Mouse (Mus musculus): ENCODE data around the gene Atad3a. TPM values are rescaled to one million over a fixed set of nuclear protein-coding genes. Genes with fewer than 3 reads are reported as not detected.
A peak's percentile ranks its signal among the peaks of the same experiment; 100 is the strongest.

Atad3a gene
- total and polyA plus RNA-seq, 3 experiments, result 220 to 232 TPM; not detected in 1

DNA sequence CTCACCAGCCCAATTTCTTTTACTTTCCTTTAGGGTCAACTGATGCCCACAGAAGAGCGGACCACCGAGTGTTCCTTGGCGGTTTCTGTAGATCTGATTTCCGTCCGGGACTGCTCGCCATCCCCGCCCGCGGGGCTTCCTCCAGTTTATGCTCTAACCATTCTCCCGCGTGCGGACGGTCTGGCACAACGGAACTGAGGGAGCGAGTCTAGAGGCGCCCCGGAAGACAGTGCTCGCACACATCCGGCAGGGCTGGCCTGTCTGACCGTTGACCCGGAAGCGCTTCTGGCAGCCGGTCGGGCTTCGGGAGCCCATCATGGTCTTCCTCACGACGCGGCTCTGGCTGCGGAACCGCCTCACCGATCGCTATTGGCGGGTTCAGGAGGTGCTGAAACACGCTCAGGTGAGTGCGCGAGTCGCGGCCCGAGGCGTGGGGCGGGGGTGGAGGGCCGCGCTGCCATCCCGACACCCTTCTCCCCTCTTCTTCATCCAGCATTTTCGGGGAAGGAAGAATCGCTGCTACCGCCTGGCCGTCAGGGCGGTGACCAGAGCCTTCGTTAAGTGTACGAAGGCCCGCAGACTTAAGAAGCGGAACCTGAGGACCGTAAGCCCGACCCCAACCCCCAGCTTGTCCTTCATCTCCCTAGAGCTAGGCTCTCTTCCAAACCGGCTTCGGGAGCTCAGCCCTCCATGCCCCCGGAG lies 42.6 kb upstream of the Atad3a start (continued):
- TF ChIP-seq HCFC1 (IDR thresholded peaks at IDR 0.05; ENCODE audit: low read depth, low read length) (peak; percentile 96), CTCF (IDR thresholded peaks at IDR 0.05 in 2 of 3, conservative IDR thresholded peaks at IDR 0.05 in 1 of 3; ENCODE audit: control insufficient read depth in 1 of 3, insufficient read depth in 1 of 3, low read depth in 2 of 3, low read length in 3 of 3, poor library complexity in 1 of 3, severe bottlenecking in 1 of 3) (no peak), BHLHE40 (IDR thresholded peaks at IDR 0.05; ENCODE audit: borderline replicate concordance, low read depth, low read length) (no peak), ZC3H11A (IDR thresholded peaks at IDR 0.05; ENCODE audit: low read depth, low read length) (no peak), SMC3 (IDR thresholded peaks at IDR 0.05; ENCODE audit: low read depth, low read length) (no peak), GATA1 (IDR thresholded peaks at IDR 0.05; ENCODE audit: low read depth, low read length) (no peak), USF2 (IDR thresholded peaks at IDR 0.05; ENCODE audit: borderline replicate concordance in 1 of 2, insufficient read depth in 1 of 2, low read depth in 1 of 2, low read length in 2 of 2) (no peak), RAD21 (IDR thresholded peaks at IDR 0.05; ENCODE audit: low read depth, low read length) (no peak), MAX (IDR thresholded peaks at IDR 0.05; ENCODE audit: low read length) (no peak; the same call in 1 of the 2 replicates), TCF12 (IDR thresholded peaks at IDR 0.05; ENCODE audit: low read depth, low read length) (peak; percentile 84), NRF1 (IDR thresholded peaks at IDR 0.05; ENCODE audit: insufficient read depth, low read depth, low read length, poor library complexity, severe bottlenecking) (no peak), POLR2A (IDR thresholded peaks at IDR 0.05; ENCODE audit: control insufficient read depth in 1 of 2, insufficient read depth in 1 of 2, low read depth in 1 of 2, low read length in 2 of 2, poor library complexity in 1 of 2) (peak; percentile 73 to 75)

DNA sequence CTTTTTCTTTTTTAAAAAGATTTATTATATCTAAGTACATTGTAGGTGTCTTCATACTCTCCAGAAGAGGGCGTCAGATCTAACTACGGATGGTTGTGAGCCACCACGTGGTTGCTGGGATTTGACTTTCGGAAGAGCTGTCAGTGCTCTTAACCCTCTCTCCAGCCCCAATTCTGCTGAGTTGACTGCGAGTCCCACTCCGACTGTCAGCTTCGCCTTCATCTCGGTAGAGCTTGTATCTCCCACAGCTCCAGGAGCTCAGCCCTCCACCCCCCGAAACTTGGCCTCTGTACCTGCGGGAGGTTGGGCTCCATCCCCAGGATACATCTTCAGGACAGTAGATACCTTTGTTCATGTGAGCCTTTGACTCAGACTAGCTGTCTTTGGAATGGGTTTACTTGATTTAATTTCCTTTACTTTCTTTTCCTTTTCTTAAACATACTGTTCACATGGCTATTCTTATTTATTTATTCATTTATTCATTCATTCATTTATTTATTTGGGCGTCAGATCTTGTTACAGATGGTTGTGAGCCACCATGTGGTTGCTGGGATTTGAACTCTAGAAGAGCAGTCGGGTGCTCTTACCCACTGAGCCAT lies 41.9 kb upstream of the Atad3a start, which contains the start of gene Mrpl20:
Gene Mrpl20, plus strand, starts transcription at position 138 of the 599 bp plus-strand sequence.
- no peaks in the 10 kb centered on the region for H3K9me3 ChIP-seq (replicated peaks; ENCODE audit: insufficient read depth, low read length)
- peaks cover 5 to 24% of the 10 kb centered on the region in 2 experiments for H3K36me3 ChIP-seq (ENCODE audit: control insufficient read depth in 1 of 2, insufficient read depth in 2 of 2, low read length in 2 of 2)
- no peak for TF ChIP-seq ZKSCAN1 (IDR thresholded peaks at IDR 0.05; ENCODE audit: low read depth, low read length)
- TF ChIP-seq ZNF384 (IDR thresholded peaks at IDR 0.05; ENCODE audit: low read depth, low read length), result no peak
- TF ChIP-seq MYC (IDR thresholded peaks at IDR 0.05; ENCODE audit: low read depth, low read length), result peak; percentile 92
- no peak; the same call in none of the 2 replicates for TF ChIP-seq SIN3A (IDR thresholded peaks at IDR 0.05; ENCODE audit: low read length)
- TF ChIP-seq CTCF (IDR thresholded peaks at IDR 0.05 in 2 of 3, conservative IDR thresholded peaks at IDR 0.05 in 1 of 3; ENCODE audit: control insufficient read depth in 1 of 3, insufficient read depth in 1 of 3, low read depth in 2 of 3, low read length in 3 of 3, poor library complexity in 1 of 3, severe bottlenecking in 1 of 3), result peak; percentile 18 to 46 (median 25); a peak in 4 of 6 replicates
- no peak for TF ChIP-seq NELFE (IDR thresholded peaks at IDR 0.05; ENCODE audit: low read depth, low read length)
- no peak for TF ChIP-seq USF2 (IDR thresholded peaks at IDR 0.05; ENCODE audit: borderline replicate concordance in 1 of 2, insufficient read depth in 1 of 2, low read depth in 1 of 2, low read length in 2 of 2)
- TF ChIP-seq JUND (IDR thresholded peaks at IDR 0.05; ENCODE audit: low read depth, low read length), result no peak
- TF ChIP-seq RAD21 (IDR thresholded peaks at IDR 0.05; ENCODE audit: low read depth, low read length), result no peak
- TF ChIP-seq MXI1 (IDR thresholded peaks at IDR 0.05; ENCODE audit: low read depth, low read length), result peak; percentile 84
- no peak for TF ChIP-seq KAT2A (conservative IDR thresholded peaks at IDR 0.05; ENCODE audit: low read depth, low read length)
- TF ChIP-seq CHD2 (IDR thresholded peaks at IDR 0.05; ENCODE audit: low read length), result no peak
- no peak for TF ChIP-seq TAL1 (IDR thresholded peaks at IDR 0.05; ENCODE audit: low read length)
- TF ChIP-seq POLR2A (IDR thresholded peaks at IDR 0.05; ENCODE audit: control insufficient read depth in 1 of 2, insufficient read depth in 1 of 2, low read depth in 1 of 2, low read length in 2 of 2, poor library complexity in 1 of 2), result no peak
- no peak for TF ChIP-seq MAZ (IDR thresholded peaks at IDR 0.05; ENCODE audit: low read depth, low read length)
- no peak for TF ChIP-seq EP300 (IDR thresholded peaks at IDR 0.05; ENCODE audit: low read depth in 1 of 2, low read length in 2 of 2)
- TF ChIP-seq UBTF (IDR thresholded peaks at IDR 0.05; ENCODE audit: borderline replicate concordance, insufficient read depth, low read depth, low read length), result no peak
- TF ChIP-seq ETS1 (IDR thresholded peaks at IDR 0.05; ENCODE audit: low read depth, low read length), result no peak
- TF ChIP-seq MAX (IDR thresholded peaks at IDR 0.05; ENCODE audit: low read length), result 0 out of 2 replicates have a peak, but pooled peaks have one; percentile 56
- TF ChIP-seq HCFC1 (IDR thresholded peaks at IDR 0.05; ENCODE audit: low read depth, low read length), result 0 out of 2 replicates have a peak, but pooled peaks have one; percentile 20
- H3K4me3 ChIP-seq (ENCODE audit: control insufficient read depth in 1 of 2, insufficient read depth in 1 of 2, low read depth in 2 of 2, low read length in 2 of 2), result peak within 1 kb of the TSS; percentile 77 to 93
- H3K9ac ChIP-seq (ENCODE audit: control insufficient read depth, low read depth, low read length, poor library complexity, severe bottlenecking), result peak within 1 kb of the TSS; percentile 90
- peaks cover 11 to 15% of the 10 kb centered on the region in 2 experiments for H3K4me1 ChIP-seq (ENCODE audit: control insufficient read depth in 1 of 2, insufficient read depth in 2 of 2, low read length in 2 of 2)
- peak; percentile 78 for DNase-seq (ENCODE audit: low read depth, low spot score)
- H3K27me3 ChIP-seq (ENCODE audit: control insufficient read depth in 1 of 2, insufficient read depth in 2 of 2, low read length in 2 of 2), result no peaks in the 10 kb centered on the region
- H3K27ac ChIP-seq (ENCODE audit: control insufficient read depth, low read depth, low read length), result peak within 1 kb of the TSS; percentile 78
- H3K79me2 ChIP-seq (ENCODE audit: control insufficient read depth, insufficient read depth, low read length, poor library complexity), result peaks cover 27% of the 10 kb centered on the region

Data from MEL (cell line).